Mouse (Mus musculus): ENCODE data around the gene Maml3. TPM values are rescaled to one million over a fixed set of nuclear protein-coding genes. Genes with fewer than 3 reads are reported as not detected.

Maml3 gene
- polyA plus RNA-seq, 1 experiment from 2014 or later, result 3.6 TPM

GRCm38 (mm10) chr3:51635960-51636359, 468.9 kb downstream of the Maml3 start:
- 85% methylated on average over 2 of the region's 2 CpGs for WGBS
- H3K4me2 ChIP-seq (ENCODE audit: low read depth, low read length), result no peak overlapping the region
- H3K27ac ChIP-seq (ENCODE audit: low read length), result no peak overlapping the region

More at GRCm38 (mm10) chr3:51635960-51636359, 468.9 kb downstream of the Maml3 start:
- H3K36me3 ChIP-seq (ENCODE audit: control insufficient read depth, insufficient read depth, low read length), result no peaks in the 10 kb centered on the region
- no peaks in the 10 kb centered on the region for H3K4me1 ChIP-seq (ENCODE audit: control insufficient read depth, insufficient read depth, low read length)
- H3K4me3 ChIP-seq (ENCODE audit: low read length), result no peak overlapping the region
- no peaks in the 10 kb centered on the region; the same call in 1 of the 2 replicates for H3K9me3 ChIP-seq (ENCODE audit: control insufficient read depth, low read length)
- ATAC-seq, result no peak
- no peak overlapping the region for H3K9ac ChIP-seq (ENCODE audit: low read depth, low read length)
- no peaks in the 10 kb centered on the region for H3K27me3 ChIP-seq (replicated peaks; ENCODE audit: control insufficient read depth, insufficient read depth, low read length)

Other genes with a start within 250 kb of the Maml3 start
- gene Foxo1, start 163.3 kb upstream of the Maml3 start, polyA plus RNA-seq (2015; fragmentation: Nextera tagmentation; extraction: Ambion mirVana), result 3.5 and 4.4 TPM in 2 replicates

Data from intestine, embryonic 16.5 days (tissue).